Mouse (Mus musculus) heart, embryonic 10.5 days (tissue): ENCODE results near the gene Krt79. TPM values are rescaled to one million over a fixed set of nuclear protein-coding genes. Genes with fewer than 3 reads are reported as not detected.

Experiments
- DNase-seq: peaks from one replicate; pipeline ENCODE4 v3.0.0-alpha.2; 2017; ENCODE audit warnings: low spot score
- H3K27ac ChIP-seq: fragments of 300-500 bp; sonication (generic); 2 replicates; pipeline ENCODE4 v1.5.1; 2016; ENCODE audit warnings: mild to moderate bottlenecking
- H3K27me3 ChIP-seq: fragments of 300-500 bp; sonication (generic); 2 replicates; pipeline ENCODE4 v1.6.1; 2016; ENCODE audit warnings: mild to moderate bottlenecking; ENCODE audit not compliant: poor library complexity, insufficient read depth, severe bottlenecking
- H3K36me3 ChIP-seq: fragments of 300-500 bp; sonication (generic); 2 replicates; pipeline ENCODE4 v1.6.1; 2016; ENCODE audit warnings: mild to moderate bottlenecking, moderate library complexity
- H3K4me1 ChIP-seq: fragments of 300-500 bp; sonication (generic); 2 replicates; pipeline ENCODE4 v1.6.1; 2016; ENCODE audit warnings: mild to moderate bottlenecking
- H3K4me3 ChIP-seq: fragments of 300-500 bp; sonication (generic); 2 replicates; pipeline ENCODE4 v1.5.1; 2016; ENCODE audit warnings: mild to moderate bottlenecking, moderate library complexity
- H3K9me3 ChIP-seq: fragments of 300-500 bp; sonication (generic); 2 replicates; pipeline ENCODE4 v1.6.1; 2016; ENCODE audit warnings: mild to moderate bottlenecking, moderate library complexity
- WGBS: fragments of 180-500 bp; shearing (Covaris S2); methylation state at CpG from one replicate; pipeline ENCODE4 v1.1.7; 2016; 5-methylcytosine and 5-hydroxymethylcytosine counted together
- polyA plus RNA-seq: library from polyadenylated mRNA; unstranded; fragments of >200 nt; fragmentation: Nextera tagmentation; extraction: Ambion mirVana; gene quantifications from 2 replicates; pipeline ENCODE4 v1.2.1, GENCODE M21; 2016

Gene Krt79
- polyA plus RNA-seq, 1 experiment from 2014 or later = 1.8 TPM

GRCm38 (mm10) chr15:101970536-101970935 is 30.4 kb upstream of the Krt79 start:
- H3K36me3 ChIP-seq = no peaks in the 10 kb centered on the region

GRCm38 (mm10) chr15:101966808-101967207 is 26.7 kb upstream of the Krt79 start:
- 73% methylated on average over 8 of the region's 8 CpGs for WGBS
- Histone ChIP-seq H3K36me3 (no peaks in the 10 kb centered on the region), H3K27ac (no peak overlapping the region), H3K4me1 (peaks cover 7% of the 10 kb centered on the region), H3K27me3 (peaks cover 10% of the 10 kb centered on the region), H3K4me3 (no peak overlapping the region), H3K9me3 (no peaks in the 10 kb centered on the region)
- DNase-seq = no peak

More at GRCm38 (mm10) chr15:101970536-101970935, 30.4 kb upstream of the Krt79 start:
- peak; percentile 83 for DNase-seq
- H3K9me3 ChIP-seq = no peaks in the 10 kb centered on the region
- H3K4me1 ChIP-seq = peaks cover 10% of the 10 kb centered on the region
- WGBS = 3% methylated on average over 3 of the region's 6 CpGs
- no peak overlapping the region for H3K4me3 ChIP-seq
- no peak overlapping the region for H3K27ac ChIP-seq
- H3K27me3 ChIP-seq = peaks cover 42% of the 10 kb centered on the region

- no peak overlapping the region for H3K4me3 ChIP-seq
- H3K36me3 ChIP-seq = no peaks in the 10 kb centered on the region
- no peaks in the 10 kb centered on the region for H3K4me1 ChIP-seq
- no peak overlapping the region for H3K27ac ChIP-seq
- H3K27me3 ChIP-seq = peaks cover 14% of the 10 kb centered on the region; the same call in 1 of the 2 replicates
- WGBS = 84% methylated on average over 3 of the region's 3 CpGs
- H3K9me3 ChIP-seq = no peaks in the 10 kb centered on the region
- DNase-seq = no peak
Observed at GRCm38 (mm10) chr15:101958891-101959290, 18.8 kb upstream of the Krt79 start.

- Histone ChIP-seq H3K36me3 (no peaks in the 10 kb centered on the region), H3K27me3 (peaks cover 24% of the 10 kb centered on the region), H3K4me1 (no peaks in the 10 kb centered on the region), H3K9me3 (no peaks in the 10 kb centered on the region), H3K4me3 (no peak within 1 kb of the TSS), H3K27ac (no peak within 1 kb of the TSS)
- DNase-seq = no peak
- WGBS = 81% methylated on average over 9 of the region's 9 CpGs
Observed at GRCm38 (mm10) chr15:101954187-101954586, 14.1 kb upstream of the Krt79 start, which contains the start of gene Krt78. TSS of gene Krt78 (minus strand) at chr15:101954287.

GRCm38 (mm10) chr15:101952733-101953474 is 12.8 kb upstream of the Krt79 start:
- H3K27me3 ChIP-seq = peaks cover 36% of the 10 kb centered on the region
- WGBS = 72% methylated on average over 7 of the region's 7 CpGs
- DNase-seq = no peak
- H3K9me3 ChIP-seq = no peaks in the 10 kb centered on the region
- H3K4me1 ChIP-seq = no peaks in the 10 kb centered on the region
- no peak overlapping the region for H3K4me3 ChIP-seq
- H3K36me3 ChIP-seq = no peaks in the 10 kb centered on the region
- H3K27ac ChIP-seq = no peak overlapping the region

GRCm38 (mm10) chr15:101945430-101945829 is 5.3 kb upstream of the Krt79 start:
- no peak for DNase-seq
- Histone ChIP-seq H3K4me1 (peaks cover 34% of the 10 kb centered on the region), H3K27me3 (peaks cover 29% of the 10 kb centered on the region), H3K9me3 (no peaks in the 10 kb centered on the region), H3K27ac (no peak overlapping the region), H3K36me3 (no peaks in the 10 kb centered on the region), H3K4me3 (no peak overlapping the region)
- 78% methylated on average over 1 of the region's 1 CpGs for WGBS

GRCm38 (mm10) chr15:101941948-101942347 is 1.8 kb upstream of the Krt79 start:
- peaks cover 42% of the 10 kb centered on the region for H3K4me1 ChIP-seq
- H3K36me3 ChIP-seq = no peaks in the 10 kb centered on the region
- no peak overlapping the region for H3K4me3 ChIP-seq
- DNase-seq = peak; percentile 79
- H3K27me3 ChIP-seq = peaks cover 27% of the 10 kb centered on the region
- WGBS = 35% methylated on average over 8 of the region's 8 CpGs
- H3K27ac ChIP-seq = 0 out of 2 replicates have a peak overlapping the region, but pooled peaks have one; percentile 32
- no peaks in the 10 kb centered on the region for H3K9me3 ChIP-seq

- Histone ChIP-seq H3K27me3 (peaks cover 17% of the 10 kb centered on the region), H3K27ac (no peak overlapping the region), H3K36me3 (no peaks in the 10 kb centered on the region), H3K9me3 (no peaks in the 10 kb centered on the region), H3K4me1 (peaks cover 36% of the 10 kb centered on the region), H3K4me3 (no peak overlapping the region)
- no peak for DNase-seq
- 80% methylated on average over 9 of the region's 9 CpGs for WGBS
Observed at GRCm38 (mm10) chr15:101938600-101939308, 1.4 kb downstream of the Krt79 start.

- Histone ChIP-seq H3K4me1 (peaks cover 19% of the 10 kb centered on the region), H3K4me3 (no peak overlapping the region), H3K9me3 (no peaks in the 10 kb centered on the region), H3K27ac (no peak overlapping the region), H3K36me3 (no peaks in the 10 kb centered on the region), H3K27me3 (peaks cover 42% of the 10 kb centered on the region)
- DNase-seq = no peak
- 77% methylated on average over 6 of the region's 6 CpGs for whole genome bisulfite sequencing
Observed at GRCm38 (mm10) chr15:101933024-101933423, 7.1 kb downstream of the Krt79 start.

- Histone ChIP-seq H3K4me3 (peak overlapping the region; percentile 52), H3K27me3 (peaks cover 54% of the 10 kb centered on the region), H3K4me1 (peaks cover 19% of the 10 kb centered on the region), H3K9me3 (no peaks in the 10 kb centered on the region), H3K27ac (peak overlapping the region; percentile 32; the same call in 1 of the 2 replicates), H3K36me3 (no peaks in the 10 kb centered on the region)
- WGBS = 1% methylated on average over 17 of the region's 17 CpGs
- DNase-seq = no peak
Observed at GRCm38 (mm10) chr15:101929666-101930065, 10.5 kb downstream of the Krt79 start.

- Histone ChIP-seq H3K27me3 (peaks cover 60% of the 10 kb centered on the region), H3K9me3 (no peaks in the 10 kb centered on the region), H3K36me3 (no peaks in the 10 kb centered on the region), H3K4me1 (peaks cover 19% of the 10 kb centered on the region), H3K4me3 (peak overlapping the region; percentile 52), H3K27ac (no peak overlapping the region)
- no peak for DNase-seq
- 6% methylated on average over 9 of the region's 9 CpGs for WGBS
Observed at GRCm38 (mm10) chr15:101929087-101929486, 11.0 kb downstream of the Krt79 start.

GRCm38 (mm10) chr15:101927340-101928080 is 12.6 kb downstream of the Krt79 start:
- 69% methylated on average over 12 of the region's 12 CpGs for WGBS
- H3K4me1 ChIP-seq = peaks cover 19% of the 10 kb centered on the region
- H3K27me3 ChIP-seq = peaks cover 63% of the 10 kb centered on the region
- DNase-seq = no peak
- no peak overlapping the region for H3K4me3 ChIP-seq
- no peaks in the 10 kb centered on the region for H3K9me3 ChIP-seq
- H3K27ac ChIP-seq = no peak overlapping the region
- no peaks in the 10 kb centered on the region for H3K36me3 ChIP-seq
